Mouse (Mus musculus) heart, postnatal 0 days (tissue): ENCODE measurements around the gene S1pr4.

ENCODE experiments used
- CTCF ChIP-seq: IDR thresholded peaks from 2 replicates; pipeline ENCODE4 v1.5.1; 2016; ENCODE audit warnings: antibody characterized with exemption, control low read depth, low read depth
- EP300 ChIP-seq: IDR thresholded peaks from 2 replicates; pipeline ENCODE4 v1.6.1; 2016; ENCODE audit warnings: antibody characterized with exemption, low read depth

DNA sequence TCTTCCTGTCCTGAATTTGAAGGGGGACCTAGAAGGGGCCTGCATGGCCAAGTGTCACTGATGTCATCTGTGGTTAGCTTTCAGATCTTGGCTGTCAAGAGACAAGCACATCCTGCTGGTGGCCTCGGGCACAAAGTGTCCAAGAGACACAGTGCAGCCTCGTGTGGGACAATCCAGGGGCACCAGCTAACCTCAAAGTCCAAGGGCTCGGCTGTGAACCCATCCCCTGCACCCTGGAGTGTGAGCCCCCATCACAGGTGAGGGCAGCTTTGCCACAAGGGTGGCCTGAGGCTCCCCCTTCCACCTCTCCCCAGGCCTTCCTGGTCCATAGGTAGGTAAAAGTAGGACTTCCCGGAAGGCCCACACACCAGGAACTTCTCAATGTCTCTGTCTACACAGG is 36.4 kb downstream of the S1pr4 start:
- TF ChIP-seq EP300 (no peak), CTCF (no peak)
